Mouse (Mus musculus) midbrain, embryonic 13.5 days (tissue): ENCODE measurements around the gene Mrpl42. TPM values are rescaled to one million over a fixed set of nuclear protein-coding genes. Genes with fewer than 3 reads are reported as not detected.

ENCODE experiments used
- ATAC-seq: fragments of 200-750 bp; cut with Nextera tagmentation; 2 replicates; pipeline ENCODE4 v1.8.0; 2017; ENCODE audit warnings: mild to moderate bottlenecking, moderate TSS enrichment, moderate library complexity
- H3K27ac ChIP-seq: fragments of 300-500 bp; sonication (generic); 2 replicates; pipeline ENCODE4 v1.5.1; 2015; ENCODE audit warnings: inconsistent platforms, mild to moderate bottlenecking, moderate library complexity
- H3K27me3 ChIP-seq: fragments of 300-500 bp; sonication (generic); 2 replicates; pipeline ENCODE4 v1.6.1; 2015; ENCODE audit warnings: mild to moderate bottlenecking, inconsistent platforms
- H3K36me3 ChIP-seq: fragments of 300-500 bp; sonication (generic); 2 replicates; pipeline ENCODE4 v1.6.1; 2015; ENCODE audit warnings: mild to moderate bottlenecking, inconsistent platforms
- H3K4me1 ChIP-seq: fragments of 300-500 bp; sonication (generic); replicated peaks from 2 replicates; pipeline ENCODE4 v1.6.1; 2015; ENCODE audit warnings: inconsistent platforms
- H3K4me2 ChIP-seq: fragments of 300-500 bp; sonication (generic); replicated peaks from 2 replicates; pipeline ENCODE4 v1.6.1; 2015; ENCODE audit warnings: moderate library complexity, mild to moderate bottlenecking, inconsistent platforms
- H3K4me3 ChIP-seq: fragments of 300-500 bp; sonication (generic); replicated peaks from 2 replicates; pipeline ENCODE4 v1.5.1; 2015; ENCODE audit warnings: mild to moderate bottlenecking, inconsistent platforms
- H3K9ac ChIP-seq: fragments of 300-500 bp; sonication (generic); replicated peaks from 2 replicates; pipeline ENCODE4 v1.6.1; 2015; ENCODE audit warnings: mild to moderate bottlenecking, inconsistent platforms
- H3K9me3 ChIP-seq: fragments of 300-500 bp; sonication (generic); 2 replicates; pipeline ENCODE4 v1.6.1; 2016; ENCODE audit warnings: mild to moderate bottlenecking, inconsistent platforms
- WGBS: fragments of 180-500 bp; shearing (Covaris S2); methylation state at CpG from one replicate; pipeline ENCODE4 v1.1.7; 2015; 5-methylcytosine and 5-hydroxymethylcytosine counted together
- polyA plus RNA-seq: library from polyadenylated mRNA; unstranded; fragments of >200 nt; fragmentation: Nextera tagmentation; extraction: Ambion mirVana; gene quantifications from 2 replicates; pipeline ENCODE4 v1.2.1, GENCODE M21; 2015

The Mrpl42 gene
- polyA plus RNA-seq, 1 experiment from 2014 or later, result 260 TPM

DNA sequence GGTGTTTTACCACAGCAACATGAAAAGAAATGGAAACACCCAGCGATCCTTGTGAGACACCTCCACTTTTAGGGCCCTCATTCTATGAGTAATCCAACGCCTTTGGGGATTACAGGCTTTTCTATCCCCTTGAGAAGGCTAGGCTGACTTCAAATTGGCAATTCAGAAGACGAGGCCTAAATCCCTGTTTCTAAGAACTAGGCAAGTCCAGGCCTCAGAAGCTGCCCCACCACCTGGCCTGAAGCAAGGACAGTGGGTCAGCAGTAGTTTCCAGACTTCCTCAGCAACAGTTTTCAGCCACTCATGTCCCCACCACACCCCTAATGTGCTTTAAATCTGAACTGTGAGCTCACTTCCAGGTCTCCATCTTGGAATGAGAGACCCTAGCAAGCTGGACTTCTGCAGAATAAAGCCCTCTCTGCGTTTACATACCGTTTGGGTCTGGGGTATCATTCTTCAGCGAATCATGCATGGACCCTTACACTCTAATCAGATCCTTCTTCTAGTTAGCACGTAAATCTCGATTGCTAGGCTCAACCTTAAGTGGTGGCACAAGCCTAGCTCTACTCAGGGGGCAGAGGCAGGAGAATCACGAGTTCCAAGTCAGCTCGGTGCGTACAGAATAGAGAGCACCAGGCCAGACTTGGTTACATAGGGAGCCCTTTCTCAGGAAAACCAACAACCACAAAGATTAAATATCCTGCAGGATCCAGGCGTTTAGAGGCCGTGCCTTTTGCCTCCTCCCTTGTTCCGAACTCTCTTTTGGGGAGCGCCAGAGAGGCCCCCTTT is 12.2 kb upstream of the Mrpl42 start:
- Histone ChIP-seq H3K9ac (peak overlapping the region; percentile 99), H3K4me1 (peaks cover 29% of the 10 kb centered on the region), H3K9me3 (no peaks in the 10 kb centered on the region), H3K4me2 (peak overlapping the region; percentile 56), H3K36me3 (no peaks in the 10 kb centered on the region), H3K27ac (peak overlapping the region; percentile 98), H3K27me3 (no peaks in the 10 kb centered on the region), H3K4me3 (peak overlapping the region; percentile 99)
- WGBS, result 30% methylated on average over 15 of the region's 15 CpGs
- peak; percentile 18 for ATAC-seq

DNA sequence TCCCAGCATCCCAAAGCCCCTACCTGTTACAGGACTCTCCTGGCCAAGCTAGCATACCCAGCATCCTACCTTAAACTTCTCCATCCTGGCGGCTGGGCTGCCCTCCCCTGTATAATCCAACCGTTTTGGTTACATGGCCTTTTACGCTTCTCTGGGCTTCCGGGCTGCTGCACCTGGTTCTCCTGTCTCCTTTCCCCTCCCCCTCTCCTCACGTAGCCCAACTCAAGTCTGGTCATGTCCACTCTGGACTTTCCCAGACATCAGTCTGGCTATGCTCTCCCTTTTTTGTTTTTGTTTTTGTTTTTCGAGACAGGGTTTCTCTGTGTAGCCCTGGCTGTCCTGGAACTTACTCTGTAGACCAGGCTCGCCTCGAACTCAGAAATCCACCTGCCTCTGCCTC is 10.9 kb upstream of the Mrpl42 start:
- ATAC-seq, result no peak
- no peaks in the 10 kb centered on the region for H3K36me3 ChIP-seq
- H3K27me3 ChIP-seq, result no peaks in the 10 kb centered on the region
- no peak overlapping the region for H3K9ac ChIP-seq
- no peak overlapping the region for H3K4me2 ChIP-seq
- no peaks in the 10 kb centered on the region for H3K9me3 ChIP-seq
- 89% methylated on average over 8 of the region's 8 CpGs for WGBS
- no peak overlapping the region for H3K4me3 ChIP-seq
- no peak overlapping the region for H3K27ac ChIP-seq
- peaks cover 17% of the 10 kb centered on the region for H3K4me1 ChIP-seq

DNA sequence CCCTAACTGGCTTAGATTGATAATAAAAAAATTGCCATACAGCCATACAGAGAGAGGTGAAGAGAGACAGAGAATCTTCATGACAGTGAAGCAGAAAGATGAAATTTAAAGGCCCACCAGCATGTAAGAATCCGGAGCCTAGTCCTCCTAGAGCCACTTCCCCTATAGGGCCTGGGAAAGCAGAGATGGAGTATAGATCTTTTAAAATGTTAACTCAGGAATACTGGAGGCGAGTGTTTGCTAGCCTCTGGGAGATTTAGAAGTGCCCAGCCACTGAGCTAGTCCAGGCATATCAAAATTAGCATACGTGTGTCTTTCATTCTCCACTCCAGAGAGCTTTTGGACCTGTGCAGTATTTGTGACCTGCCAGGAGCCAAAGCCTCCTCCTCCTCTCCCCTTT is 7.5 kb upstream of the Mrpl42 start:
- Histone ChIP-seq H3K27ac (no peak overlapping the region), H3K4me1 (peaks cover 5% of the 10 kb centered on the region; the same call in 1 of the 2 replicates), H3K4me3 (no peak overlapping the region), H3K27me3 (no peaks in the 10 kb centered on the region), H3K9me3 (no peaks in the 10 kb centered on the region), H3K9ac (no peak overlapping the region), H3K4me2 (no peak overlapping the region), H3K36me3 (no peaks in the 10 kb centered on the region)
- no peak for ATAC-seq
- 71% methylated on average over 3 of the region's 3 CpGs for WGBS

DNA sequence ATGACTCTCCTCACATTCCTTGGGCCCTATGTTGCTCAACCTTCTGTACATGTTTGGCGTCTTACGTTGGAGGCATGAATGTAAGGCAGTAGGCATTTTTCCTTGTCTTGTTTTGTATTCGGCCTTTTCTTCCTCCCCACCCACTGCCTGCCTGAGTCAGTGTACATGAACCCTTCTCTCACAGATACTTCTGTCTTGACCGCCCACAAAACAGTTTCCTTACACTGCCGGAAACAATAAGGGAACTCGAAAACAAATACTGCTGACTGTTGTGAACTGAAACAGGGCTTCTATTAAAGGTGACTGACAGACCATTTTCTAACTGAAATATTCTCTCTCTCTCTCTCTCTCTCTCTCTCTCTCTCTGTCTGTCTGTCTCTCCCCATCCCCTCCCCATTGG is 7.1 kb upstream of the Mrpl42 start:
- Histone ChIP-seq H3K27ac (no peak overlapping the region), H3K4me1 (peaks cover under 1% of the 10 kb centered on the region; the same call in 1 of the 2 replicates), H3K27me3 (no peaks in the 10 kb centered on the region), H3K4me2 (no peak overlapping the region), H3K9ac (no peak overlapping the region), H3K36me3 (no peaks in the 10 kb centered on the region), H3K4me3 (no peak overlapping the region), H3K9me3 (no peaks in the 10 kb centered on the region)
- WGBS, result 84% methylated on average over 6 of the region's 6 CpGs
- ATAC-seq, result no peak

DNA sequence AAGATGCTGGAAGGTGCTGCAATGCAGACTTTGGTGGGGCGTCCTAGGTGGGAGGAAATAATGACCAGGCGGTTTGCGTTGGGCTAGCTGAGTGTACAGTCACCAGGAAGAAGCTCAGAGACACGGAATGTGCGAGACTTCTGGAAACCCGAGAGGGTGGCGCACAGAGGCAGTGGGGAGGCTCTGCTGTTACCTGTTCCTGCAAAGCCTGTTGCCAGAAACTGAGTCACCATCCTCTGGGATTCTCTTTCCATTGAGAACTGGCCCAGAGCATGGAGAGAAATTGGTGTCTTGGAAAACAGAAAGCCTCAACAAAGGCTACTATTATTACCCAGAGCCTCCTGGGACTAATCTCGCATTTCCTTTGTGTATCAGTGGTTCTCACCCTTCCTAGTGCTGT is 6.4 kb upstream of the Mrpl42 start:
- WGBS, result 92% methylated on average over 8 of the region's 8 CpGs
- no peak for ATAC-seq
- Histone ChIP-seq H3K9ac (no peak overlapping the region), H3K4me2 (no peak overlapping the region), H3K4me3 (no peak overlapping the region), H3K27ac (no peak overlapping the region), H3K27me3 (no peaks in the 10 kb centered on the region), H3K36me3 (no peaks in the 10 kb centered on the region), H3K4me1 (no peaks in the 10 kb centered on the region), H3K9me3 (no peaks in the 10 kb centered on the region)

GRCm38 (mm10) chr10:95504341-95504740 is 2.6 kb upstream of the Mrpl42 start:
- Histone ChIP-seq H3K4me1 (peaks cover 10% of the 10 kb centered on the region), H3K27me3 (no peaks in the 10 kb centered on the region), H3K36me3 (no peaks in the 10 kb centered on the region), H3K9me3 (no peaks in the 10 kb centered on the region), H3K27ac (no peak overlapping the region), H3K4me2 (no peak overlapping the region), H3K4me3 (no peak overlapping the region), H3K9ac (no peak overlapping the region)
- WGBS, result 57% methylated on average over 1 of the region's 1 CpGs
- ATAC-seq, result no peak

DNA sequence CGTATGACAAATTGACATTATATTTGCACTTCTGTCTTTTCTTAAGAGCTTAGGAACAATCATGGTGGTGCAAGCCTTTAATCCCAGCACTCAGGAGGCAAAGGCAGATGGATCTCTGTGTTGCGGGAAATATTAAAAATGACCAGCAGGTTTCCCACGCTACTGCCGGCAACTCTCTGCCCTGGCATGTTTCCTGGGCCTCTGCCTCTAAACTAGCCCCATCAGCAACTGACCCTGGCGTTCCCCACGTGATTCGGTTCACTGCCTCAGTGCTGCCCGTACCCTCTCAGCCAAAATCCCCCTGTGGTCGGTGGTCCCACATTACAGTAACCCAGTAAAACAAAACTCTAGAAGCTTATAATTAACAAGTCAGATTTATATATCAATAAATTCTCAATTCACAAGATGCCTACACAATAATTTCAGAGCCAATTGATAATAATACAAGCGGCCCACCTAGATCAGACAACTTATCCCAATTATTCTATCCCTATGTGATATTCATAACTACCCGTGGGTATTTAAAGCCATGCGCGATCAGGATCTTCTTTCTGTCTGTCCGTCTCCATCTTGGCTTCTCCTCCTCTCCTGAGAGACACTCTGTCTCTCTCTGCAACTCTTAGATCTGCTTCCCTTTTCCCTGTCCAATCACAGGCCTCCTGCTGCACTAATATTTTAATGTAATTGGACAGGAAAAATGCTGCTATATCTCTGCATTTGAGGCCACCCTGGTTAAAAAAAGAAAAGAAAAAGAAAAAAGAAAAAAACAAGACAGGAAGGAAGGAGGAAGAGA is 1.9 kb upstream of the Mrpl42 start:
- Histone ChIP-seq H3K4me2 (no peak overlapping the region), H3K36me3 (no peaks in the 10 kb centered on the region), H3K27me3 (no peaks in the 10 kb centered on the region), H3K27ac (no peak overlapping the region), H3K4me3 (no peak overlapping the region), H3K9me3 (no peaks in the 10 kb centered on the region), H3K9ac (no peak overlapping the region), H3K4me1 (peaks cover 10% of the 10 kb centered on the region)
- no peak for ATAC-seq
- WGBS, result 88% methylated on average over 14 of the region's 14 CpGs

- H3K4me1 ChIP-seq, result peaks cover 10% of the 10 kb centered on the region
- H3K27ac ChIP-seq, result peak overlapping the region; percentile 91
- peak overlapping the region; percentile 85 for H3K4me3 ChIP-seq
- WGBS, result 2% methylated on average over 7 of the region's 7 CpGs
- no peaks in the 10 kb centered on the region for H3K9me3 ChIP-seq
- H3K9ac ChIP-seq, result peak overlapping the region; percentile 86
- peak overlapping the region; percentile 77 for H3K4me2 ChIP-seq
- peaks cover 11% of the 10 kb centered on the region for H3K36me3 ChIP-seq
- no peaks in the 10 kb centered on the region for H3K27me3 ChIP-seq
- ATAC-seq, result no peak
Observed at GRCm38 (mm10) chr10:95501033-95501432, 707 bp downstream of the Mrpl42 start.

DNA sequence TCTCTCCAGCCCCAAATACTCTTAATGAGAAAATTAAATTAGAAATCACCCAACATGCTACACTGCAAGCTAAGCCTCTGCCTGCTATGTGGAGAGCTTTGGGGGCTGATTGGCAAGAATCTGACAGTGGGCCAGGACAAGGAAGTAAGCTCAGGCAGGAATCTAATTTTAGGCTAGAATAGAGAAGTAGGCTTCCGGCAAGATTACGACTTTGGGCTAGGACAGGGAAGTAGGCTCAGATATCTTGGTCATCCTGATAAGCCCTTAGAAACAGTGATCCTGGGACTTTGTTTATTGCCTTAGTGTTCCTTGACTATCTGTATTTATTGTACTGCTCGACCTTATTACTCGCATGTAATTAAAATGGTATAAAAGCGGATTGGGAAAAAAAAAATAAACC is 7.5 kb downstream of the Mrpl42 start:
- H3K36me3 ChIP-seq, result peaks cover 72% of the 10 kb centered on the region
- ATAC-seq, result no peak
- no peak overlapping the region for H3K27ac ChIP-seq
- H3K4me1 ChIP-seq, result no peaks in the 10 kb centered on the region
- WGBS, result 95% methylated on average over 5 of the region's 5 CpGs
- no peaks in the 10 kb centered on the region for H3K27me3 ChIP-seq
- no peak overlapping the region for H3K4me3 ChIP-seq
- no peak overlapping the region for H3K9ac ChIP-seq
- no peak overlapping the region for H3K4me2 ChIP-seq
- H3K9me3 ChIP-seq, result no peaks in the 10 kb centered on the region

- Histone ChIP-seq H3K9ac (no peak overlapping the region), H3K27me3 (no peaks in the 10 kb centered on the region), H3K4me1 (no peaks in the 10 kb centered on the region), H3K27ac (no peak overlapping the region), H3K36me3 (peaks cover 90% of the 10 kb centered on the region), H3K4me3 (no peak overlapping the region), H3K4me2 (no peak overlapping the region), H3K9me3 (no peaks in the 10 kb centered on the region)
- no peak for ATAC-seq
- WGBS, result 82% methylated on average over 2 of the region's 2 CpGs
Observed at GRCm38 (mm10) chr10:95489653-95490052, 12.1 kb downstream of the Mrpl42 start.

DNA sequence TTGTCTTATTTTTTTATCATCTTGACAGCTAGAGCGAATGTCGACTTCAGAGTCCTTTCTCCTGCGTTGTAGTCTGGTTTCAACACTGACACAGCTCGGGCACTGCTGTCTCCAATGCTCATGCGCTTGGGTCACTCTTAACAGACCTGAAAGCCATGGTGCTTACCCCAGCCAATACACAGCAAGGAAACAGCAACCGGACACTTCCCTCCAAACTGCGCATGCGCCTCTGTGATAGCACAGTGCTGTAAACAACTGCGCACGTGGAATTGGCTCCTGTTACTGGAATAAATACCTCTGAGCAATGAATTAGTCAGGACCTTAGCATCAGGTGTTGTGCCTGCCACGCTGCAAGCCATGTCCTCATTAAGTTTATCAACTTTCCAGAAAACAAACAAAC is 24.2 kb downstream of the Mrpl42 start:
- Histone ChIP-seq H3K9ac (no peak overlapping the region), H3K27ac (no peak overlapping the region), H3K4me3 (no peak overlapping the region), H3K4me1 (no peaks in the 10 kb centered on the region), H3K4me2 (no peak overlapping the region), H3K27me3 (no peaks in the 10 kb centered on the region), H3K9me3 (no peaks in the 10 kb centered on the region), H3K36me3 (peaks cover 16% of the 10 kb centered on the region)
- WGBS, result 89% methylated on average over 11 of the region's 11 CpGs
- ATAC-seq, result no peak

- 12% methylated on average over 10 of the region's 10 CpGs for WGBS
- Histone ChIP-seq H3K4me3 (no peak overlapping the region), H3K4me2 (no peak overlapping the region), H3K27me3 (no peaks in the 10 kb centered on the region), H3K36me3 (peaks cover 9% of the 10 kb centered on the region), H3K4me1 (no peaks in the 10 kb centered on the region), H3K9ac (no peak overlapping the region), H3K27ac (no peak overlapping the region), H3K9me3 (no peaks in the 10 kb centered on the region)
- peak; percentile 76 for ATAC-seq
Observed at GRCm38 (mm10) chr10:95475923-95476322, 25.8 kb downstream of the Mrpl42 start.
